Mouse (Mus musculus) spleen, adult 2 months (tissue): Measurements from ENCODE around the gene Slc35b3. TPM values are rescaled to one million over a fixed set of nuclear protein-coding genes. Genes with fewer than 3 reads are reported as not detected.

Experiments used
- DNase-seq, 2 experiments: peaks; one replicate each; pipeline versions ENCODE4 v3.0.0 to v3.0.0-alpha.2; 2012 to 2021; ENCODE audit warnings: low spot score in 2 of 2, low read depth in 1 of 2
- H3K27ac ChIP-seq: fragments of 200-500 bp; 2 replicates; pipeline ENCODE4 v1.5.1; 2012; ENCODE audit warnings: low read length, inconsistent platforms; ENCODE audit not compliant: insufficient read depth
- H3K27me3 ChIP-seq: fragments of 200-500 bp; 2 replicates; pipeline ENCODE4 v1.6.1; 2012; ENCODE audit warnings: mild to moderate bottlenecking, moderate library complexity, low read length, inconsistent platforms; ENCODE audit not compliant: control insufficient read depth, insufficient read depth
- H3K36me3 ChIP-seq: fragments of 200-500 bp; 2 replicates; pipeline ENCODE4 v1.6.1; 2012; ENCODE audit warnings: mild to moderate bottlenecking, low read length, inconsistent platforms; ENCODE audit not compliant: control insufficient read depth, insufficient read depth
- H3K4me1 ChIP-seq: fragments of 200-500 bp; 2 replicates; pipeline ENCODE4 v1.6.1; 2011; ENCODE audit warnings: inconsistent platforms; ENCODE audit not compliant: control insufficient read depth, insufficient read depth, insufficient read length
- H3K4me3 ChIP-seq: fragments of 200-500 bp; 2 replicates; pipeline ENCODE4 v1.5.1; 2011; ENCODE audit warnings: mild to moderate bottlenecking, inconsistent platforms; ENCODE audit not compliant: insufficient read depth, insufficient read length; ENCODE audit errors: extremely low read depth
- CTCF ChIP-seq: fragments of 200-500 bp; IDR thresholded peaks from 2 replicates; pipeline ENCODE4 v1.5.1; 2011; ENCODE audit warnings: mild to moderate bottlenecking, inconsistent platforms; ENCODE audit not compliant: insufficient read depth, insufficient read length, insufficient replicate concordance; ENCODE audit errors: extremely low read depth
- POLR2A ChIP-seq: fragments of 200-500 bp; IDR thresholded peaks from 2 replicates; pipeline ENCODE4 v1.6.1; 2011; ENCODE audit warnings: low read depth, low read length, inconsistent platforms
- WGBS: fragments of 180-500 bp; shearing (Covaris S2); methylation state at CpG from one replicate; pipeline ENCODE4 v1.1.7; 2018; 5-methylcytosine and 5-hydroxymethylcytosine counted together
- polyA plus RNA-seq: library from polyadenylated mRNA; depleted of rRNA; stranded (reverse); fragments of >200 nt; gene quantifications from 2 replicates; pipeline ENCODE4 v1.2.3, GENCODE M21; 2012

The Slc35b3 gene
- polyA plus RNA-seq, 1 experiment, result 13.3 TPM

DNA sequence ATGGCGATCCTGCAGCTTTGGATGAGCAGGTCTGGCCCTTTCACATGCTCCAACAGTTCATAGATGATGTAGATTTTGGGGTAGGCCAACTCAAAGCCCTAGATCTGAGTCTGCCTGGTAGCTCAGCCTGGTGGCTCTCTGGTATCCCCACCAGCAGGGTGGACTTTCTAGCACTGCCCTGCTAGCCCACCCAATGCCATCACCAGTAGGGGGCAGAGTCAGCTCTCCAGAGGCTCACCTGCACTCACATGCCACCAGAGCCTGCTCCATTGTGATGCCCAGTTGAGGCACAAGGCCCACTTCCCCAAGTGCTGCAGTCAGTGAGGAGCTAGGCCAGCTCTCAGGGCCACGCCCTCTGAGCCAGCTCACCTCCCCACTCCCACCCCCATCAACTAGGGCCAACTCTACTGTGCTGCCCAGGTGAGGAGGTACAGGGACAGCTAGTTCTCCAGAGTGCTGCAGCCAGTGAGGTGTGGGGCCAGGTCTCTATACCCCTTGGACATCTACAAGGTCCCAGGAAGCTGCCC is 6.3 kb upstream of the Slc35b3 start:
- no peak overlapping the region for H3K4me3 ChIP-seq
- H3K27me3 ChIP-seq, result no peaks in the 10 kb centered on the region
- no peak for TF ChIP-seq POLR2A
- TF ChIP-seq CTCF, result no peak
- H3K4me1 ChIP-seq, result no peaks in the 10 kb centered on the region
- H3K27ac ChIP-seq, result no peak overlapping the region
- DNase-seq, result no peak
- no peaks in the 10 kb centered on the region for H3K36me3 ChIP-seq
- WGBS, result 88% methylated on average over 2 of the region's 2 CpGs

DNA sequence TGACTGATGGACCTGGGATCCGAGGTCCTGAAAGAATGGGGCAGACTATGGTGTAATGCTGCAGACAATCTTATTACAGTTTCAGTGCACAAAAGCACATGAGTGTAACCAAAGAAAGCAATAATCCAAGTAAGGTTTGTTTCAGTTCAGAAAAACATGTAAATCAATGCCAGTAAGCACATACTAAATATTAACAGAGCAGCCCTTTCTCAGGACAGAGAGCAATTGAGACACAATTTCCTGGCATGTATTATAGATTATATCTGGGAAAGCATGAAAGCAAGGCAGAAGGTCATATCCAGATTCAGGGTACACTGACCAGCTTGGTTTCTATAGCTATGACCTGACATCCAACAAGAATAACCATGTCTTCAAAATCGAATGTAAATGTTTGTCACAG is 2.1 kb upstream of the Slc35b3 start:
- no peaks in the 10 kb centered on the region for H3K36me3 ChIP-seq
- WGBS, result 84% methylated on average over 2 of the region's 2 CpGs
- peaks cover 6% of the 10 kb centered on the region for H3K4me1 ChIP-seq
- H3K27me3 ChIP-seq, result no peaks in the 10 kb centered on the region
- no peak overlapping the region for H3K4me3 ChIP-seq
- no peak overlapping the region for H3K27ac ChIP-seq
- no peak for DNase-seq
- TF ChIP-seq POLR2A (no peak), CTCF (no peak)

DNA sequence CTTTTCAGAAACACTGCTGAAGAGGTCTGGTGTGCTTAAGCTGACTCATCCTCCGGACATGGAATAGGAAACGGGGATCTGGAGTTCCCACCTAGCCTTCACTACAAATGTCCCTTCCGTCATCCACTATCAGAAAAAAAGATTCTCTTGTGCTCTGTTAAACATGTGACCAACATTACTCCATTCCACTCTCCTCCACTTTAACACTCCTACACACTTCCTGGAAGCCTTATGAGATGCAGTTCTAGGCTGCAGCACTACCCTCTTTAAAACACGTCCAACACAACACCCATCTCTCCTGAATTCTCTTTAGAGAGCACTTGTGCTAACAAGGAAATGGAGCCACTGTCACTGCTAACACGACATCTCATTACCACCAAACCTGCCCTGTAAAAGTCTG is 2.6 kb downstream of the Slc35b3 start:
- TF ChIP-seq CTCF (no peak), POLR2A (no peak)
- Histone ChIP-seq H3K27me3 (no peaks in the 10 kb centered on the region), H3K4me1 (peaks cover 6% of the 10 kb centered on the region), H3K4me3 (no peak overlapping the region), H3K27ac (no peak overlapping the region), H3K36me3 (peaks cover 15% of the 10 kb centered on the region)
- no peak for DNase-seq
- WGBS, result 77% methylated on average over 5 of the region's 5 CpGs

DNA sequence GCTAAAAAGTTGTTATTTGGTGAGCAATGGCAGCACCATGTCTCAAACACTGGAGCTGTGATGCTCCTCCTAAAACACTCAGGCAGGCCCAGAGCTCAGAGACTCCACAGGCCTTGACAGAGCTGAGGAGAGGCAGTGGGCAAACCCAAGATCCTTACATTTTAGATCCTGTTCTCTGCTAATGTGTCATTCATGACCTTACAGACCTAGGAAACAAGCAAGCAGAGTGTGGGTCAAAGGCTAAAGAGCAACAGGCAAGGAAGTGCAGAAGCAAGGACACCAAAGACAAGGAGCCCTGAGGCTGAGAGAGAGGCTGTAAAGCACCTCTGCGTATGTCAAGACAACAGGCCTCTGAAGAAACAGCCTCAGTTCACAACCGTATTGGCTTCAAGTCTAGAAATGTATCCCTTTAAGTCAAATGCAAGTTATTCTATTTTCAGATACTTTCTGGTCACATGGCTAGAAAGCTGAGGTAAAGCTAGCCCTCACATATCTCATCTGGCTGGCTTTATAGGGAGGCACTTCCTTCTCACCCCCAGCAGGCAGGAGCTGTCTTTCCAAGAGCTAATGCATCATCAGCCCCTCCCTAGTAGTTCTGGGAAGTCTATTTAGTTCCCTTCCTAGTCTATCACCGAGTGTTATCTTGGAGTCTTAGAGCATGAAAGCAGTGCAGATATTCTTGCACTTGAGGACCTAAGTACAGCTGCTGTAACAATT is 14.2 kb downstream of the Slc35b3 start:
- H3K36me3 ChIP-seq, result peaks cover 19% of the 10 kb centered on the region
- no peak overlapping the region for H3K27ac ChIP-seq
- DNase-seq, result no peak

DNA sequence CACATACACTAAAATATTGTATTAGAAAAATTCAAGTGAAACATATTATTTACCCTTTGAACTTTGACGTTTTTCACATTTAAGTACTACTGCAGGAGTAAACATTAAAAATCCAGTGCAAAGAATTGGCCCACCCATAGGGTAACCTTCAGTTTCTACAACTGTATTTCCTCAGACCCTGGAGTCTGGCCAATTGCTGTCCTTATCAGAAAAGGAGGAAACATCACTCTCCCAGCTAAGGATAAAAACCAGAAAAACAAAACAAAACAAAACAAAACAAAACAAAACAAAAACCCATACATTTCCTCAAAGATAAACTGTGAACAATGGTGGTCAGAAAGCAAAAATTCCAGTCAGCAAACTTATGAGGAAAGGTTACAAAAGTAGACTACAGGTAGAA is 14.9 kb downstream of the Slc35b3 start:
- Histone ChIP-seq H3K4me1 (no peaks in the 10 kb centered on the region; the same call in 1 of the 2 replicates), H3K4me3 (no peak overlapping the region), H3K27ac (no peak overlapping the region)

More for the DNA sequence above, 14.2 kb downstream of the Slc35b3 start:
- no peak overlapping the region for H3K4me3 ChIP-seq
- H3K4me1 ChIP-seq, result no peaks in the 10 kb centered on the region; the same call in 1 of the 2 replicates
- no peaks in the 10 kb centered on the region for H3K27me3 ChIP-seq
- TF ChIP-seq CTCF, result no peak
- no peak for TF ChIP-seq POLR2A
- 82% methylated on average over 3 of the region's 3 CpGs for WGBS

DNA sequence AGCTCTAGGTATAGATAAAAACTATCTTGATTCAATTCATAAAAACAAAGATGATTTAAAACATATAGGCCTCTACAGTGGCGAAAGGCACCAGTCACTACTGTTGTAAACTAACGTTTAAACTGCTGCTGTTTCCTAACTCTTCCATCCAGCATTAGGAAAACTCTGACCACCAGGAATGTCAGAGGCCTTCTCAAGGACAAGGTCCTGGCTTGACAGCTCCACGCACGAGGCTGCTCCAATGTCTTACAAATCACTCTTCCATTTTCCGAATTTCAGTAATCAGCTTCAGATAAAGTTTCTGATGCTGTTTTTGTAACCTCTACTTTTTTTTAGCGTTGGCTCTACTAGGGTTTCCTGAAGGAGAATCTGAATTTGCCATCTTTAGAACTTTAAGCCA is 15.7 kb downstream of the Slc35b3 start:
- Histone ChIP-seq H3K4me1 (no peaks in the 10 kb centered on the region; the same call in 1 of the 2 replicates), H3K27me3 (no peaks in the 10 kb centered on the region), H3K27ac (no peak overlapping the region), H3K36me3 (peaks cover 21% of the 10 kb centered on the region), H3K4me3 (no peak overlapping the region)
- DNase-seq, result no peak
- no peak for TF ChIP-seq CTCF
- TF ChIP-seq POLR2A, result no peak
- 93% methylated on average over 6 of the region's 6 CpGs for WGBS

More for the DNA sequence above, 14.9 kb downstream of the Slc35b3 start:
- H3K36me3 ChIP-seq, result peaks cover 20% of the 10 kb centered on the region
- no peak for DNase-seq
- TF ChIP-seq CTCF, result no peak
- no peak for TF ChIP-seq POLR2A
- WGBS, result 69% methylated on average over 1 of the region's 1 CpGs
- H3K27me3 ChIP-seq, result no peaks in the 10 kb centered on the region

DNA sequence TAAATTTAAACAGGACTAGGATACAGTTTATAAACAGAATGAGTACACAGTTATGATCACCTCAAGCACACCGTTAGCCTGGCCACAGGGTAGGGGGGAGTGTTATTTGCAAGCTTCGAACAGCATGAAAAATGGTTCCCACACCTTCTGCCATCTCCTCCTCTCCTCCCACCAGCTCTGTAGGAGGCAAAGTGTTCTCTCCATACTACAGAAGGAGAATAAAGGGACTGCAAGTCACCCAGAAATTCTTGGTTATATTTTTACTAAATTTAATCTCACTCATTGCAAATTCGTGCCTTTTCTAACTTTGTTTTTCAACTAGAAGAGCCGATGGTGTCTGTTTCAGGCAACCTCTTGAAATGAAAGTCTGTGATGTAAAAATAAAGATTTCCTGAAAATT is 18.9 kb downstream of the Slc35b3 start:
- Histone ChIP-seq H3K27me3 (no peaks in the 10 kb centered on the region), H3K27ac (no peak overlapping the region), H3K4me3 (no peak overlapping the region), H3K4me1 (no peaks in the 10 kb centered on the region; the same call in 1 of the 2 replicates), H3K36me3 (peaks cover 21% of the 10 kb centered on the region)
- TF ChIP-seq POLR2A (no peak), CTCF (no peak)
- DNase-seq, result no peak
- 95% methylated on average over 4 of the region's 4 CpGs for WGBS
